8 mouse cellular contexts compared by ENCODE assay signal in genomic region chr3:80058722-80059121, GRCm38 (mm10).
DNase-seq lines count a peak whose midpoint lies in the region; ATAC-seq and TF ChIP-seq lines count a peak whose summit lies in the region.

No protein-coding gene starts in this region.

- no peak overlapping the region for H3K27ac ChIP-seq in midbrain, embryonic 11.5 days (ENCODE audit: low read depth, low read length)
- no peak overlapping the region for H3K27ac ChIP-seq in midbrain, embryonic 10.5 days (replicated peaks)
- no peak overlapping the region for H3K27ac ChIP-seq in heart, postnatal 0 days (ENCODE audit: low read depth)

- peak; percentile 86 for DNase-seq in midbrain, embryonic 11.5 days (ENCODE audit: low spot score, missing footprints)
- no peak for DNase-seq in midbrain, embryonic 10.5 days (ENCODE audit: low spot score)
- DNase-seq in ZHBTc4 (ENCODE audit: low read depth, low spot score), result peak; percentile 25
- DNase-seq in cerebellum, postnatal 25 days, result peak; percentile 31 to 66
- DNase-seq in heart, postnatal 0 days (ENCODE audit: low spot score), result peak; percentile 73
- peak; percentile 64 for DNase-seq in layer of hippocampus, adult 9-10 months (ENCODE audit: low spot score)
- peak; percentile 6 for DNase-seq in naive thymus-derived CD4-positive, alpha-beta T cell, adult 2 months (ENCODE audit: low read depth)
- no peak for DNase-seq in yolk sac, embryonic 10.5 days (ENCODE audit: low spot score)

- no peaks in the 10 kb centered on the region for H3K9me3 ChIP-seq in midbrain, embryonic 11.5 days (ENCODE audit: control insufficient read depth, low read length)
- no peaks in the 10 kb centered on the region for H3K9me3 ChIP-seq in midbrain, embryonic 10.5 days (replicated peaks)
- H3K9me3 ChIP-seq in heart, postnatal 0 days (replicated peaks; ENCODE audit: control insufficient read depth, low read length), result no peaks in the 10 kb centered on the region

- H3K4me3 ChIP-seq in midbrain, embryonic 11.5 days (ENCODE audit: low read depth, low read length), result no peak overlapping the region
- no peak overlapping the region for H3K4me3 ChIP-seq in midbrain, embryonic 10.5 days
- no peak overlapping the region for H3K4me3 ChIP-seq in heart, postnatal 0 days (ENCODE audit: low read depth, low read length)

- no peak overlapping the region for H3K4me2 ChIP-seq in midbrain, embryonic 11.5 days
- H3K4me2 ChIP-seq in heart, postnatal 0 days (ENCODE audit: low read depth, low read length), result no peak overlapping the region

- no peaks in the 10 kb centered on the region for H3K4me1 ChIP-seq in midbrain, embryonic 11.5 days (ENCODE audit: control insufficient read depth, insufficient read depth, low read length)
- H3K4me1 ChIP-seq in midbrain, embryonic 10.5 days, result no peaks in the 10 kb centered on the region
- peaks cover 5% of the 10 kb centered on the region; the same call in 1 of the 2 replicates for H3K4me1 ChIP-seq in heart, postnatal 0 days (ENCODE audit: control insufficient read depth, insufficient read depth)

- 52% methylated on average over 2 of the region's 2 CpGs for WGBS in midbrain, embryonic 11.5 days
- 56% methylated on average over 2 of the region's 2 CpGs for WGBS in midbrain, embryonic 10.5 days
- WGBS in heart, postnatal 0 days, result 6% methylated on average over 2 of the region's 2 CpGs

- H3K36me3 ChIP-seq in midbrain, embryonic 11.5 days (ENCODE audit: control insufficient read depth, insufficient read depth, low read length), result no peaks in the 10 kb centered on the region
- no peaks in the 10 kb centered on the region for H3K36me3 ChIP-seq in midbrain, embryonic 10.5 days
- no peaks in the 10 kb centered on the region for H3K36me3 ChIP-seq in heart, postnatal 0 days (replicated peaks; ENCODE audit: control insufficient read depth, insufficient read depth, low read length)

- peak; percentile 65; the same call in 1 of the 2 replicates for ATAC-seq in midbrain, embryonic 11.5 days (ENCODE audit: low FRiP score)
- no peak for ATAC-seq in heart, postnatal 0 days (ENCODE audit: insufficient read depth, low read depth)

- no peaks in the 10 kb centered on the region for H3K27me3 ChIP-seq in midbrain, embryonic 11.5 days (ENCODE audit: control insufficient read depth, insufficient read depth, low read length)
- H3K27me3 ChIP-seq in midbrain, embryonic 10.5 days (ENCODE audit: low read depth, poor library complexity, severe bottlenecking), result no peaks in the 10 kb centered on the region
- no peaks in the 10 kb centered on the region for H3K27me3 ChIP-seq in heart, postnatal 0 days (ENCODE audit: control insufficient read depth, insufficient read depth, low read length)

- no peak for TF ChIP-seq EP300 in heart, postnatal 0 days (IDR thresholded peaks at IDR 0.05; ENCODE audit: low read depth)

- no peak overlapping the region for H3K9ac ChIP-seq in midbrain, embryonic 11.5 days (ENCODE audit: low read length)
- H3K9ac ChIP-seq in heart, postnatal 0 days (replicated peaks; ENCODE audit: low read depth, low read length), result no peak overlapping the region

- TF ChIP-seq CTCF in heart, postnatal 0 days (IDR thresholded peaks at IDR 0.05; ENCODE audit: low read depth), result peak; percentile 78

Comparison
In these comparisons a context has a peak if more than half of its experiments do, and no peak if none do; other contexts are left out.
1. DNase-seq: peak in midbrain, embryonic 11.5 days (single experiment), ZHBTc4 (single experiment), cerebellum, postnatal 25 days (2 of 2), heart, postnatal 0 days (single experiment), layer of hippocampus, adult 9-10 months (single experiment) and naive thymus-derived CD4-positive, alpha-beta T cell, adult 2 months (single experiment); none in midbrain, embryonic 10.5 days (single experiment) and yolk sac, embryonic 10.5 days (single experiment).